ENCODE assay signal across 8 mouse cellular contexts in genomic region chr15:83349225-83349953, GRCm38 (mm10). TPM values are rescaled to one million over a fixed set of nuclear protein-coding genes. Genes with fewer than 3 reads are reported as not detected.
A peak's percentile ranks its signal among the peaks of the same experiment; 100 is the strongest.
DNase-seq lines count a peak whose midpoint lies in the region; ATAC-seq and TF ChIP-seq lines count a peak whose summit lies in the region.

No protein-coding gene starts in this region.

- peaks cover 5% of the 10 kb centered on the region; the same call in 1 of the 2 replicates for H3K4me1 ChIP-seq in lung, adult 2 months (ENCODE audit: control insufficient read depth, insufficient read depth, low read length)
- peaks cover 28% of the 10 kb centered on the region for H3K4me1 ChIP-seq in embryonic facial prominence, embryonic 10.5 days
- H3K4me1 ChIP-seq in hindbrain, embryonic 16.5 days (ENCODE audit: control insufficient read depth, insufficient read depth, low read depth, low read length) = peaks cover 11% of the 10 kb centered on the region
- peaks cover 6% of the 10 kb centered on the region for H3K4me1 ChIP-seq in midbrain, embryonic 11.5 days (ENCODE audit: control insufficient read depth, insufficient read depth, low read length)

- no peak for TF ChIP-seq POLR2A in lung, adult 2 months (IDR thresholded peaks at IDR 0.05; ENCODE audit: borderline replicate concordance, extremely low read depth, low read depth, low read length)

- H3K27me3 ChIP-seq in embryonic facial prominence, embryonic 10.5 days (replicated peaks; ENCODE audit: low read depth, poor library complexity, severe bottlenecking) = 0 out of 2 replicates have a peak, but pooled peaks cover 6% of the 10 kb centered on the region
- H3K27me3 ChIP-seq in hindbrain, embryonic 16.5 days (replicated peaks; ENCODE audit: control insufficient read depth, insufficient read depth, low read length) = no peaks in the 10 kb centered on the region
- H3K27me3 ChIP-seq in midbrain, embryonic 11.5 days (ENCODE audit: control insufficient read depth, insufficient read depth, low read length) = no peaks in the 10 kb centered on the region

- H3K36me3 ChIP-seq in embryonic facial prominence, embryonic 10.5 days (replicated peaks) = 0 out of 2 replicates have a peak, but pooled peaks cover 3% of the 10 kb centered on the region
- no peaks in the 10 kb centered on the region for H3K36me3 ChIP-seq in hindbrain, embryonic 16.5 days (ENCODE audit: control insufficient read depth, insufficient read depth, low read length)
- H3K36me3 ChIP-seq in midbrain, embryonic 11.5 days (ENCODE audit: control insufficient read depth, insufficient read depth, low read length) = no peaks in the 10 kb centered on the region

- no peak for TF ChIP-seq CTCF in lung, adult 2 months (IDR thresholded peaks at IDR 0.05; ENCODE audit: insufficient read depth, low read length)

- peak overlapping the region; percentile 89 for H3K27ac ChIP-seq in embryonic facial prominence, embryonic 10.5 days (replicated peaks)
- peak overlapping the region; percentile 73 for H3K27ac ChIP-seq in hindbrain, embryonic 16.5 days (ENCODE audit: low read depth, low read length)
- H3K27ac ChIP-seq in midbrain, embryonic 11.5 days (ENCODE audit: low read depth, low read length) = no peak overlapping the region

- H3K9me3 ChIP-seq in embryonic facial prominence, embryonic 10.5 days = no peaks in the 10 kb centered on the region
- no peaks in the 10 kb centered on the region for H3K9me3 ChIP-seq in hindbrain, embryonic 16.5 days (ENCODE audit: control insufficient read depth, low read length)
- H3K9me3 ChIP-seq in midbrain, embryonic 11.5 days (ENCODE audit: control insufficient read depth, low read length) = no peaks in the 10 kb centered on the region

- peak overlapping the region; percentile 88 for H3K4me2 ChIP-seq in hindbrain, embryonic 16.5 days (ENCODE audit: low read length)
- peak overlapping the region; percentile 86 for H3K4me2 ChIP-seq in midbrain, embryonic 11.5 days

- peak overlapping the region; percentile 89 for H3K9ac ChIP-seq in hindbrain, embryonic 16.5 days (ENCODE audit: low read depth, low read length)
- peak overlapping the region; percentile 74 for H3K9ac ChIP-seq in midbrain, embryonic 11.5 days (ENCODE audit: low read length)

- no peak for DNase-seq in lung, adult 2 months
- DNase-seq in lung, postnatal 36 days = no peak
- DNase-seq in embryonic facial prominence, embryonic 10.5 days (ENCODE audit: low spot score) = no peak
- DNase-seq in midbrain, embryonic 11.5 days (ENCODE audit: low spot score, missing footprints) = no peak
- DNase-seq in right cerebral cortex, postnatal 14 days = no peak
- DNase-seq in right cerebral cortex, postnatal 36 days (ENCODE audit: low spot score in 2 of 2) = no peak
- no peak for DNase-seq in urinary bladder, postnatal 4 days (ENCODE audit: low spot score in 2 of 2)

- H3K4me3 ChIP-seq in lung, adult 2 months (replicated peaks; ENCODE audit: extremely low read depth, low read depth, low read length) = peak overlapping the region; percentile 72
- peak overlapping the region; percentile 91 for H3K4me3 ChIP-seq in embryonic facial prominence, embryonic 10.5 days
- H3K4me3 ChIP-seq in hindbrain, embryonic 16.5 days (ENCODE audit: low read length) = peak overlapping the region; percentile 77
- peak overlapping the region; percentile 83 for H3K4me3 ChIP-seq in midbrain, embryonic 11.5 days (ENCODE audit: low read depth, low read length)

- 8% methylated on average over 8 of the region's 8 CpGs for WGBS in lung, adult 2 months
- WGBS in embryonic facial prominence, embryonic 10.5 days = 16% methylated on average over 8 of the region's 8 CpGs
- 17% methylated on average over 8 of the region's 8 CpGs for WGBS in hindbrain, embryonic 16.5 days
- 16% methylated on average over 8 of the region's 8 CpGs for WGBS in midbrain, embryonic 11.5 days

- peak; percentile 41 for ATAC-seq in hindbrain, embryonic 16.5 days
- no peak; the same call in 1 of the 2 replicates for ATAC-seq in midbrain, embryonic 11.5 days (ENCODE audit: low FRiP score)

RNA-seq across cellular contexts. Expression of gene Arfgap3, which starts 0.7 kb away (rescaled TPM):
- 27.2 and 31.1 TPM in 2 replicates for polyA plus RNA-seq in lung, adult 2 months (2012; rRNA removed)
- polyA plus RNA-seq in embryonic facial prominence, embryonic 10.5 days (2016; fragmentation: Nextera tagmentation; extraction: Ambion mirVana) = 27.2 and 29.1 TPM in 2 replicates
- 39.4 and 43.3 TPM in 2 replicates for polyA plus RNA-seq in hindbrain, embryonic 16.5 days (2015; fragmentation: Nextera tagmentation; extraction: Ambion mirVana)
- 36.1 and 37.9 TPM in 2 replicates for polyA plus RNA-seq in midbrain, embryonic 11.5 days (2014; fragmentation: Nextera tagmentation; extraction: Ambion mirVana)
